Mouse (Mus musculus) liver, postnatal 0 days (tissue): ENCODE measurements around the gene Pdlim7.

Source experiments
- CTCF ChIP-seq: sonication (generic); IDR thresholded peaks from 2 replicates; pipeline ENCODE4 v1.5.1; 2016; ENCODE audit warnings: antibody characterized with exemption, low read depth
- EP300 ChIP-seq: IDR thresholded peaks from 2 replicates; pipeline ENCODE4 v1.6.1; 2016; ENCODE audit warnings: antibody characterized with exemption, low read depth, mild to moderate bottlenecking

DNA sequence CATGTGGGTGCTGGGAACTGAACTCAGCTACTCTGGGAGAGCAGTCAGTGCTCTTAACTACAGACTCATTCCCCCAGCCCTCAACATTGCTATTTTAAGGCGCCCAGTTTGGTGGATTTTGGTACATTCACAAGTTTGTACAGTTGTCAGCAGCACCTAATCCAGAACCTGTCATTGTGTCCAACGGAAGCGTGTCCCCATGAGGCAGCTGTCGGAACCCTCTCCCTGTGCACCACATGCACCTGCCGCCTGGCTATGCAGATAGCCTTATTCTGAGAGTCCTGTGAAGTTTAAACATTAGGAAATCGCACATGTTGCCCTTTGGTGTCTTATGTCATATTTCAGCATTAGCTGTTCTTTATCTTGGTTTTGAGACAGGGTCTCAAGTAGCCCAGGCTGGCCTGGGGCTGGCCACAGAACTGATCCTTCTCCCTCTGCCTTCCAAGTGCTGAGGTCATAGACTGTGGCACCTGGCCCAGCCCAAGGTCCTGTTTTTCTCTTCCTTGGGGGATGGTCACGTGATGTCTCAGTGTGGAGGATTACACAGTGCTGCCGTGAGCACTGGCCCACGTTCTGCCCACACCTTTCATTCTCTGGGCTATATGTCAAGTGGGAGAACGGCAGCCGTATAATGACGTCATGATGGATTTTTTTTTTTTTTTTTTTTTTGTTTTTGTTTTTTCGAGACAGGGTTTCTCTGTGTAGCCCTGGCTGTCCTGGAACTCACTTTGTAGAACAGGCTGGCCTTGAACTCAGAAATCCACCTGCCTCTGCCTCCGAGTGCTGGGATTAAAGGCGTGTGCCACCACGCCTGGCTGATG, 12.5 kb upstream of the Pdlim7 start:
- TF ChIP-seq CTCF = no peak
- no peak for TF ChIP-seq EP300
